Mouse (Mus musculus) right cerebral cortex, adult 18-20 months (tissue): ENCODE measurements around the gene Cadm4.

Experiments used
- DNase-seq: peaks from one replicate; pipeline ENCODE4 v3.0.0; 2022; ENCODE audit warnings: mixed read lengths

The Cadm4 gene

GRCm38 (mm10) chr7:24534301-24534700 is 52.5 kb downstream of the Cadm4 start:
- DNase-seq, result no peak

DNA sequence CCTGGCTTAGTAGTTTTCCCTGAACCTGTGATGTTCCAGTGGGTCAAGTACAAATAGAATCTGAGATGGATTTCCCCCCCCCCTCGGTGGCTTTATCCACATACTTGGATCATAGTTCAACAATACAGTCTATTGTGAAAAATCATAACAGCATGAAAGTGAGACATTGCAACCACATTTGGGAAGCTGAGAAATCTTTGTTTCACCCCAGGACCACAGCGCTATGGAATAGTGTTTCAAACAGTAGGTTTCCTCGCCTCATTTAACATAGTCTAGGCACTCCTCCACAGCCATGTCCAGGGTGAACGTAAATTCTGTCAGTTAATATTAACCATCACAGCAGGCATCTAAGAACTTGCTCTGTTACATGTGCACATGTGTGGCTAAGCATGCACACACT is 55.3 kb downstream of the Cadm4 start:
- no peak for DNase-seq

DNA sequence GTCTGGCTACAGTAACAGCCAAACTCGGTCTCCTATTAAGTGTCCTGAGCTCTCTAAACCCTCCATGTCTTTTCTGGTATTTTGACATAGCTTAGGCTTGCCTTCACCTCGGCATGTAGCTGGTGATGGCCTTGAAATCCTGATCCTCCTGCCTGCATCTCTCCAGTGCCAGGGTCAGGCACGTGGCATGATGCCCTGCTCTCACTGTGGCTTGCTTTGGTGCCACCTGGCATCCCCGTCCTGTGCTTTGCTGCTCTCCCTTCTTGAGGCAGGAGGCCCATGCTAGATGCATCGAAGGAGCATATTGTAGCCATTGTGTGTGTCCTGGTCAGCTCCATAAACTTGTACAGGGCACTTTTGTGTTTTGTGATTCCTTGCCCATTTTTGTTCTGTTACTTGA is 55.8 kb downstream of the Cadm4 start:
- DNase-seq, result no peak

GRCm38 (mm10) chr7:24538154-24538553 is 56.3 kb downstream of the Cadm4 start:
- no peak for DNase-seq

- no peak for DNase-seq
These were observed 56.9 kb downstream of the Cadm4 start for GRCm38 (mm10) chr7:24538701-24539100.

GRCm38 (mm10) chr7:24539686-24540085 is 57.9 kb downstream of the Cadm4 start:
- no peak for DNase-seq

DNA sequence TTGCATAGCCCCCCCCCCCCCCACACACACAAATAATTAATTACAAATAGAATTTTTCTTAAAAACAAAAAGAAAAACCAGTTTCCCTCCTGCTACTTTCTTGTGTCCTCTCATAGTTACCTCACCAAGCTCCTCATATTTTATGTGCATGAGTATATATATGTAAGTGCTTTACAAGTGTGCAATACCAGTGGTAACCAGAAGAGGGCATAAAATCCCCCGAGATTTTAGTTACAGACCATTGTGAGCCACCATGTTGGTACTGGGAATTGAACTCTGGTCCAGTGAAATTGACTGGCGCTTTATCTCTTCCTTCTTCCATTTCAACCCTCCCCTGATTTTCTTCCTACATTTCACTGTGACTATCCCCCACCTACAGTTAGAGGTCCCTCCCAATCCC is 62.7 kb downstream of the Cadm4 start:
- DNase-seq, result no peak

DNA sequence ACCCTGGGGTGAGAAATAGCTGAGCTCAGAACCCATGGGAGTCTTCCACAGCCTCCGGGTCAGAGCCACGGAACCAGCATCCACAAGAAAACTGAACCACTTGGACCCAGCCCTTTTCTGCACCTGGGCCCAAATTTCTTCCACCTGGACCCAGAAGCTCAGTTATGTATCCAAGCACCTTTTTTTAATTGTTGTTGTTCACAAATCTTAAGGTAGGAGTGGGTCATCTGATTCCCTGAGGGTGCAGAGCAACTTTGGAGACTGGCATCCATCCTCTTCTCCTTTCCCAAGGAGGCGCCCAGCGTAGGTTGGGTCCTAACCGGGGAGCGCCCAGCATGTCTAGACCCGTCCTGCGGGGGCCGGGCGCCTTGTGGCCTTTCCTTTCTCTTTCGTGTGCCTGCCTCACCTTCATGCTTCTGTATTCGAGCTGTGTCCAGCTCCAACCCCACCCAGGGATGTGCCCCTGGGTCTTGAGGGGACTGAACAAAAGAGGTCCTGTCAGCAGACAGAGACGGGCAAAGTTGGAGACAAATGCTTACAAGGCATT is 64.3 kb downstream of the Cadm4 start, which contains the start of the genes Pinlyp and Xrcc1:
Gene Pinlyp, minus strand, starts transcription at position 51 of the 547 bp plus-strand sequence.
Gene Xrcc1, plus strand, starts transcription at position 222 of the 547 bp plus-strand sequence.
- no peak for DNase-seq

- DNase-seq, result peak; percentile 99
These were observed 65.0 kb downstream of the Cadm4 start for GRCm38 (mm10) chr7:24546634-24547389.

GRCm38 (mm10) chr7:24547534-24548036 is 65.8 kb downstream of the Cadm4 start:
- DNase-seq, result no peak

- DNase-seq, result no peak
These were observed 70.3 kb downstream of the Cadm4 start for GRCm38 (mm10) chr7:24551985-24552759.
